Mouse (Mus musculus) embryonic facial prominence, embryonic 11.5 days (tissue): Measurements from ENCODE around the gene Cyp11a1. TPM values are rescaled to one million over a fixed set of nuclear protein-coding genes. Genes with fewer than 3 reads are reported as not detected.

Source experiments
- ATAC-seq: fragments of 200-750 bp; cut with Nextera tagmentation; replicated peaks from 2 replicates; pipeline ENCODE4 v1.8.0; 2017; ENCODE audit warnings: low read depth; ENCODE audit not compliant: insufficient number of reproducible peaks, low FRiP score, low TSS enrichment
- DNase-seq: peaks from one replicate; pipeline ENCODE4 v3.0.0-alpha.2; 2015; ENCODE audit warnings: low spot score
- H3K27ac ChIP-seq: fragments of 300-500 bp; sonication (generic); replicated peaks from 2 replicates; pipeline ENCODE4 v1.5.1; 2014; ENCODE audit warnings: mild to moderate bottlenecking, low read depth, low read length, control low read depth
- H3K27me3 ChIP-seq: fragments of 300-500 bp; sonication (generic); 2 replicates; pipeline ENCODE4 v1.6.1; 2014; ENCODE audit warnings: mild to moderate bottlenecking, low read length, moderate library complexity, mixed read lengths; ENCODE audit not compliant: control insufficient read depth, insufficient read depth
- H3K36me3 ChIP-seq: fragments of 300-500 bp; sonication (generic); replicated peaks from 2 replicates; pipeline ENCODE4 v1.6.1; 2014; ENCODE audit warnings: low read depth, mild to moderate bottlenecking, low read length, moderate library complexity, mixed read lengths; ENCODE audit not compliant: control insufficient read depth, insufficient read depth
- H3K4me1 ChIP-seq: fragments of 300-500 bp; sonication (generic); 2 replicates; pipeline ENCODE4 v1.6.1; 2014; ENCODE audit warnings: low read length, mixed read lengths; ENCODE audit not compliant: control insufficient read depth, insufficient read depth
- H3K4me2 ChIP-seq: fragments of 300-500 bp; sonication (generic); 2 replicates; pipeline ENCODE4 v1.6.1; 2014; ENCODE audit warnings: low read depth, mild to moderate bottlenecking, control low read depth, low read length, moderate library complexity
- H3K4me3 ChIP-seq: fragments of 300-500 bp; sonication (generic); 2 replicates; pipeline ENCODE4 v1.5.1; 2014; ENCODE audit warnings: low read depth, low read length, control low read depth
- H3K9ac ChIP-seq: fragments of 300-500 bp; sonication (generic); replicated peaks from 2 replicates; pipeline ENCODE4 v1.6.1; 2014; ENCODE audit warnings: mild to moderate bottlenecking, control low read depth, low read length
- H3K9me3 ChIP-seq: fragments of 300-500 bp; sonication (generic); replicated peaks from 2 replicates; pipeline ENCODE4 v1.6.1; 2016; ENCODE audit warnings: mild to moderate bottlenecking, low read length, inconsistent platforms, mixed read lengths; ENCODE audit not compliant: control insufficient read depth
- WGBS: fragments of 180-500 bp; shearing (Covaris S2); extraction: QIAGEN DNeasy Blood & Tissue Kit; methylation state at CpG from one replicate; pipeline ENCODE4 v1.1.7; 2014; 5-methylcytosine and 5-hydroxymethylcytosine counted together
- polyA plus RNA-seq: library from polyadenylated mRNA; unstranded; fragments of >200 nt; fragmentation: Nextera tagmentation; extraction: Ambion mirVana; gene quantifications from 2 replicates; pipeline ENCODE4 v1.2.1, GENCODE M21; 2014

Gene Cyp11a1
- polyA plus RNA-seq, 1 experiment from 2014 or later, result 0.18 TPM

DNA sequence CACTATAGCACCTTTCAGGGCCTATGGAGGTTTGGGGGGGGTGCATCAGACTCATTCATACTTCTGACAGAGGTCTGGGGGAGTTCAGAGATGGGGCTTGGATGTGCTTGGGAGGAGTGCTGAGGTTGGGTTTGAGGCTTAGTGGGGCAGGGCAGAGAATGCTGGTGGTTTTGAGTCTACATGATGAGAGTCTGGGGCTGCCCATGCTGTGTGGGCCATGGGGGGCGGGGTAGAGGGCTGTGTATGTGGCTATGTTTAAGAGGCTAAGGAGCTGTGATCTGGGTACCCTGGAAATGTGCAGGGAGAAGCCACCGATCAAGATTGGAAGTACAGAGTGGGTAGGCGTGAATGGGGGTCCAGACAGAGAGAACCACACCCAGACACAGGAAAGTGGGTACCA, 14.2 kb upstream of the Cyp11a1 start:
- no peaks in the 10 kb centered on the region for H3K36me3 ChIP-seq
- 75% methylated on average over 3 of the region's 3 CpGs for WGBS
- H3K9ac ChIP-seq, result no peak overlapping the region
- H3K27me3 ChIP-seq, result peaks cover 2% of the 10 kb centered on the region; the same call in 1 of the 2 replicates
- H3K27ac ChIP-seq, result no peak overlapping the region
- no peak for ATAC-seq
- H3K4me1 ChIP-seq, result no peaks in the 10 kb centered on the region
- H3K4me3 ChIP-seq, result no peak overlapping the region
- no peak overlapping the region for H3K4me2 ChIP-seq
- DNase-seq, result no peak
- no peaks in the 10 kb centered on the region for H3K9me3 ChIP-seq

DNA sequence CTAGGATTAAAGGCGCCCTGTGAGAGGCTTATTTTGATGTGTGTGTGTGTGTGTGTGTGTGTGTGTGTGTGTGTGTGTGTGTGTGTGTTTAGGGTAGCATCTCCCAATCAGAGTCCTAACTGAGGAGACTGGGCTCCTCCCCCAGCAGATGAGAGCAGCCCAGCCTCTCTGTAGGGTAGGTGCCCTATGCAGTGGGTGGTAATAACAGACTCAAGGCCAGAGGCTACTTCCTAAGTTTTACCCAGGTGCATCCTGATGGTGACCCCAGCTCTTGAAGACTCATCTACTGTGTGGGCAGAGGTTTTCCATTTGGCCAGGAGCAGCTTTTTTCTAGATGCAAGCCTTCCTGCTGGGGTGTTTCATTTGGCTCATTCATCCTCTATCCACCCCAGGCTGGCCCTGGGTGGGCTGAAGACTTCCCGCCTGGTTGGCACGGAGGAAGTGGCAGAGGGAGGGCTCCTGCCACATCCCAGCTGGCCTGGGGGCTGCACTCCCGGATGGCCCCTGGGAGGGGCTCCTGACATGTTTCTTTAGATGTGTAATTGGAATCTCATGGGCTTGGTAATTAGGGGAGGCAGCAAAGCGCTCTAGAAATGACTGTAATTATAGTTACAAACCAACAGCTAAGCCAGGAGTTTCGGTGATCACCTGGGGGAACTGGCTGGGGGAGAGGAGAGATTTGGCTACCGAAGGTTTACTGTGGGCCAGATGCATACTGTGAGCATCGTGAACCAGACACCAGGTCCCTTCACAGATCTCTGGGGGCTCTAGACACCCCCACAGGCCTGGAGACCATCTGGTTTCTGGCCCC, 13.2 kb upstream of the Cyp11a1 start:
- 35% methylated on average over 8 of the region's 8 CpGs for WGBS
- Histone ChIP-seq H3K9me3 (no peaks in the 10 kb centered on the region), H3K4me3 (no peak overlapping the region), H3K36me3 (no peaks in the 10 kb centered on the region), H3K9ac (no peak overlapping the region), H3K27me3 (peaks cover 7% of the 10 kb centered on the region), H3K4me1 (peaks cover 5% of the 10 kb centered on the region), H3K4me2 (no peak overlapping the region), H3K27ac (no peak overlapping the region)
- DNase-seq (no peak), ATAC-seq (no peak)

DNA sequence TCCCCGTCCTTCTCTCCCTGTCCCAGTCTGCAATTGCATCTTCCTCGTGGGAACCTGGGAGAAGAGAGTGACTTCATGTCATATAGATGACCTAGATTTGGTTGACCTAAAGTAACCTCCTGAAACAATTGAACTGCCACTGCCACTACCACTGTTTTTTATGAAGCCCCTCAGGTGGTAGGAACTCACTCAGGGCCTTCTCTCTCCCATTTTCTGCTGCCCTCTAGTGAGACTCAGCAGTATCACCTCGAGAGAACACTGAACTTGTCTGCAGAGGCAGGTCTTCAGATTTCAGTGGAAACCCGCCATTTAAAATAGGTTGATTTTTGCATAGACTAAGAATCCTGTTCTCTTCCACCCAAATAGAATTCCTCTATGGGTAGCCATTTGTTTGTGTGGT, 10.9 kb upstream of the Cyp11a1 start:
- Histone ChIP-seq H3K27ac (no peak overlapping the region), H3K4me2 (no peak overlapping the region), H3K9me3 (no peaks in the 10 kb centered on the region), H3K4me3 (no peak overlapping the region), H3K36me3 (no peaks in the 10 kb centered on the region), H3K9ac (no peak overlapping the region), H3K27me3 (peaks cover 8% of the 10 kb centered on the region), H3K4me1 (peaks cover 6% of the 10 kb centered on the region)
- DNase-seq (peak; percentile 75), ATAC-seq (no peak)
- WGBS, result 30% methylated on average over 4 of the region's 4 CpGs

GRCm38 (mm10) chr9:57997511-57998031, 8.6 kb upstream of the Cyp11a1 start:
- WGBS, result 16% methylated on average over 13 of the region's 13 CpGs
- peaks cover 6% of the 10 kb centered on the region for H3K4me1 ChIP-seq
- H3K27me3 ChIP-seq, result peaks cover 8% of the 10 kb centered on the region
- peak; percentile 85; the same call in 1 of the 2 replicates for ATAC-seq
- H3K4me2 ChIP-seq, result peak overlapping the region; percentile 37
- no peak overlapping the region for H3K27ac ChIP-seq
- DNase-seq, result no peak
- no peaks in the 10 kb centered on the region for H3K36me3 ChIP-seq
- H3K9ac ChIP-seq, result no peak overlapping the region
- no peak overlapping the region for H3K4me3 ChIP-seq
- no peaks in the 10 kb centered on the region for H3K9me3 ChIP-seq

DNA sequence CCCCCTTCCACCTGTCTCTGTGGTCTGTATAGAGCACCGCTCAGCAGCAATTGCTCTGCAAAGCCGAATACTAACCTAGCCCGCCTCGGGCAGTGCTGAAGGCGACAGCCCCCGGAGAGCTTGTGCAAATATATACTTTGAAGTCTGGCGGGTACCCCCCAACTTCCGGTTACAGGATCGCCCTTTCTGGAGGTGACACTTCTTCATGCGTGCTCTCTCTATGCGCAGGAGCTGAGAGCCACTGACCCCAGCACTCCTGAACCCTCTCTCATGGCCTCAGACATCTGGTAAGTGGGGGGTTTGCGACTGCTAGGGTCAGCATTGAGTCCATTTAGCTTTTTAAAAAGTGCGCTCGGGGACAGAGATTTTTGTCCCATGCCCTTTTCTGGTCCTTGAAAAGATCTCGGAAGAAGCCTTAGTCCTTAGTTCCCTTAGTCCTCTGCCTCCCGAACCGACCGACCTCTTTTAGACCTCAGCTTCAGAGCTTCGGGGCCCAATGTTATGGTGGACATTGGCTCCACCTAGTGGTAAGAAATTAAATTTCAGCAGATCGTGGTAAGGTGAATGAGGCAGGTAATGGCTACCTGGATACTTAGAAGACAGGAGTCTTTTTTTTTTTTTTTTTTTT, 8.1 kb upstream of the Cyp11a1 start:
- peak; percentile 87 for DNase-seq
- H3K9ac ChIP-seq, result no peak overlapping the region
- peak overlapping the region; percentile 37 for H3K4me2 ChIP-seq
- ATAC-seq, result peak; percentile 44; the same call in 1 of the 2 replicates
- H3K36me3 ChIP-seq, result no peaks in the 10 kb centered on the region
- H3K27ac ChIP-seq, result no peak overlapping the region
- H3K4me1 ChIP-seq, result peaks cover 6% of the 10 kb centered on the region
- H3K27me3 ChIP-seq, result peaks cover 8% of the 10 kb centered on the region
- WGBS, result under 1% methylated on average over 20 of the region's 20 CpGs
- no peaks in the 10 kb centered on the region for H3K9me3 ChIP-seq
- H3K4me3 ChIP-seq, result no peak overlapping the region

- Histone ChIP-seq H3K4me1 (peaks cover 6% of the 10 kb centered on the region), H3K9ac (no peak overlapping the region), H3K27me3 (peaks cover 8% of the 10 kb centered on the region), H3K4me3 (no peak overlapping the region), H3K27ac (no peak overlapping the region), H3K36me3 (no peaks in the 10 kb centered on the region), H3K9me3 (no peaks in the 10 kb centered on the region), H3K4me2 (no peak overlapping the region)
- ATAC-seq, result no peak
- 51% methylated on average over 2 of the region's 2 CpGs for WGBS
- DNase-seq, result no peak
Measured at GRCm38 (mm10) chr9:57998685-57999084, 7.5 kb upstream of the Cyp11a1 start.

DNA sequence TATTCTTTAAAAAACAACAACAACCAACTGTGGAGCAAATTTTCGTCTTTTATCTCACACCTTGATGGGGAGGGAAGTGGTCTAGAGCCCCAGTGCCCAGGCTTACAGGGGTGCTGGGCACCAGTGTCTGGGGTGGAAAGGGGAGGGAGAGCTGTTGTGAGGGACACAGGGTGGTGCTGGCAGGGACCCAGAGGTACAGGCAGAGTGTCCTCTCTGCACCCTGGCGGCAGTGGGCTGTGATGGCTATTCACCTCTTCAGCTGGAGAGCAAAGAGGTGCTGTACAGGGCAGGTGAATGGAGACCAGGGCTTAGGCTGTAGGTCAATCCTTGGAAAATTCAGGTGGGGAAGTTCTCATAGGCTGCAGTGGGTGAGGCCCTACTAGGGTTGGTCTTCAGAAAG, 6.5 kb upstream of the Cyp11a1 start:
- Histone ChIP-seq H3K4me3 (no peak overlapping the region), H3K36me3 (no peaks in the 10 kb centered on the region), H3K27ac (no peak overlapping the region), H3K4me1 (peaks cover 6% of the 10 kb centered on the region), H3K9ac (no peak overlapping the region), H3K9me3 (no peaks in the 10 kb centered on the region), H3K4me2 (no peak overlapping the region), H3K27me3 (peaks cover 8% of the 10 kb centered on the region)
- ATAC-seq, result no peak
- DNase-seq, result no peak
- WGBS, result 33% methylated on average over 2 of the region's 2 CpGs

GRCm38 (mm10) chr9:58003272-58003671, 2.9 kb upstream of the Cyp11a1 start:
- no peak overlapping the region for H3K4me3 ChIP-seq
- no peaks in the 10 kb centered on the region for H3K4me1 ChIP-seq
- H3K27me3 ChIP-seq, result no peaks in the 10 kb centered on the region; the same call in 1 of the 2 replicates
- H3K9ac ChIP-seq, result no peak overlapping the region
- H3K9me3 ChIP-seq, result no peaks in the 10 kb centered on the region
- DNase-seq (no peak), ATAC-seq (no peak)
- no peaks in the 10 kb centered on the region for H3K36me3 ChIP-seq
- H3K27ac ChIP-seq, result no peak overlapping the region
- H3K4me2 ChIP-seq, result no peak overlapping the region
- 35% methylated on average over 2 of the region's 2 CpGs for WGBS
